Mouse (Mus musculus) liver, embryonic 15.5 days (tissue): ENCODE data around the gene Tcte3. TPM values are rescaled to one million over a fixed set of nuclear protein-coding genes. Genes with fewer than 3 reads are reported as not detected.
"Not testable (repeated sequence)": the region's sequence is repeated elsewhere in the genome, so short reads cannot be mapped to it uniquely, and the experiment has no call there.

Experiments
- ATAC-seq: fragments of 200-750 bp; cut with Nextera tagmentation; 2 replicates; pipeline ENCODE4 v1.8.0; 2017; ENCODE audit warnings: moderate number of reproducible peaks, mild to moderate bottlenecking, moderate library complexity; ENCODE audit not compliant: insufficient read depth
- H3K27ac ChIP-seq: fragments of 300-500 bp; sonication (generic); replicated peaks from 2 replicates; pipeline ENCODE4 v1.5.1; 2015; ENCODE audit warnings: mild to moderate bottlenecking, inconsistent platforms
- H3K27me3 ChIP-seq: fragments of 300-500 bp; sonication (generic); 2 replicates; pipeline ENCODE4 v1.6.1; 2015; ENCODE audit warnings: mild to moderate bottlenecking, inconsistent platforms
- H3K36me3 ChIP-seq: fragments of 300-500 bp; sonication (generic); replicated peaks from 2 replicates; pipeline ENCODE4 v1.6.1; 2015; ENCODE audit warnings: moderate library complexity, mild to moderate bottlenecking, inconsistent platforms
- H3K4me1 ChIP-seq: fragments of 300-500 bp; sonication (generic); replicated peaks from 2 replicates; pipeline ENCODE4 v1.6.1; 2015; ENCODE audit warnings: inconsistent platforms
- H3K4me2 ChIP-seq: fragments of 300-500 bp; sonication (generic); 2 replicates; pipeline ENCODE4 v1.6.1; 2015; ENCODE audit warnings: moderate library complexity, mild to moderate bottlenecking, inconsistent platforms
- H3K4me3 ChIP-seq: fragments of 300-500 bp; sonication (generic); replicated peaks from 2 replicates; pipeline ENCODE4 v1.5.1; 2015; ENCODE audit warnings: mild to moderate bottlenecking, inconsistent platforms
- H3K9ac ChIP-seq: fragments of 300-500 bp; sonication (generic); 2 replicates; pipeline ENCODE4 v1.6.1; 2015; ENCODE audit warnings: moderate library complexity, mild to moderate bottlenecking, inconsistent platforms
- H3K9me3 ChIP-seq: fragments of 300-500 bp; sonication (generic); replicated peaks from 2 replicates; pipeline ENCODE4 v1.6.1; 2016; ENCODE audit warnings: inconsistent platforms
- WGBS: fragments of 180-500 bp; shearing (Covaris S2); methylation state at CpG from one replicate; pipeline ENCODE4 v1.1.7; 2015; ENCODE audit warnings: mixed read lengths; ENCODE audit not compliant: insufficient replicate concordance; 5-methylcytosine and 5-hydroxymethylcytosine counted together
- polyA plus RNA-seq: library from polyadenylated mRNA; unstranded; fragments of >200 nt; fragmentation: Nextera tagmentation; extraction: Ambion mirVana; gene quantifications from 2 replicates; pipeline ENCODE4 v1.2.1, GENCODE M21; 2015

Tcte3 gene
- polyA plus RNA-seq, 1 experiment from 2014 or later, result 2.8 TPM

GRCm38 (mm10) chr17:14992522-14993138, 48.7 kb downstream of the Tcte3 start:
- WGBS, result no CpG with 5 or more reads among the region's 98 CpGs
- not testable (repeated sequence) for H3K4me1 ChIP-seq, H3K9me3 ChIP-seq, H3K4me2 ChIP-seq, H3K9ac ChIP-seq, H3K27ac ChIP-seq, H3K36me3 ChIP-seq, H3K4me3 ChIP-seq, H3K27me3 ChIP-seq
- peak; percentile 74 for ATAC-seq

GRCm38 (mm10) chr17:14990116-14990702, 51.1 kb downstream of the Tcte3 start:
- H3K9me3 ChIP-seq, H3K27ac ChIP-seq: not testable (repeated sequence)
- 87% methylated on average over 4 of the region's 5 CpGs for WGBS

GRCm38 (mm10) chr17:14978362-14979038, 62.8 kb downstream of the Tcte3 start, which contains the start of the genes 9030025P20Rik and Gm3417:
TSS of gene 9030025P20Rik (plus strand) at chr17:14978468.
TSS of gene Gm3417 (minus strand) at chr17:14978790.
- not testable (repeated sequence) for H3K9ac ChIP-seq, H3K27me3 ChIP-seq, H3K4me1 ChIP-seq, H3K27ac ChIP-seq, H3K36me3 ChIP-seq, H3K9me3 ChIP-seq
- peak; percentile 95 for ATAC-seq
- no CpG with 5 or more reads among the region's 60 CpGs for WGBS
- Histone ChIP-seq H3K4me3 (peak within 1 kb of the TSS; percentile 35), H3K4me2 (peak within 1 kb of the TSS; percentile 46; the same call in 1 of the 2 replicates)

More at GRCm38 (mm10) chr17:14990116-14990702, 51.1 kb downstream of the Tcte3 start:
- H3K4me3 ChIP-seq, H3K27me3 ChIP-seq, ATAC-seq, H3K4me2 ChIP-seq, H3K4me1 ChIP-seq, H3K9ac ChIP-seq, H3K36me3 ChIP-seq: not testable (repeated sequence)

GRCm38 (mm10) chr17:14977718-14978361, 63.4 kb downstream of the Tcte3 start:
- Histone ChIP-seq H3K4me2 (peak overlapping the region; percentile 46; the same call in 1 of the 2 replicates), H3K4me3 (peak overlapping the region; percentile 35)
- not testable (repeated sequence) for H3K36me3 ChIP-seq, H3K9ac ChIP-seq, H3K27ac ChIP-seq, H3K9me3 ChIP-seq, ATAC-seq, H3K4me1 ChIP-seq, H3K27me3 ChIP-seq
- WGBS, result 0% methylated on average over 4 of the region's 7 CpGs

Other genes with a start within 250 kb of the Tcte3 start
- gene Wdr27, start 98.3 kb downstream of the Tcte3 start, polyA plus RNA-seq, result 0.98 and 0.99 TPM in 2 replicates
- 11.9 and 12.2 TPM in 2 replicates for gene 1600012H06Rik, start 98.3 kb downstream of the Tcte3 start, polyA plus RNA-seq
- 93.2 and 105 TPM in 2 replicates for gene Phf10, start 80.2 kb downstream of the Tcte3 start, polyA plus RNA-seq
- gene 9030025P20Rik, start 63.0 kb downstream of the Tcte3 start, polyA plus RNA-seq, result 3.7 and 5.1 TPM in 2 replicates
- 0.53 and 0.91 TPM in 2 replicates for gene Gm3417, start 62.7 kb downstream of the Tcte3 start, polyA plus RNA-seq
- 2.5 and 3.4 TPM in 2 replicates for gene Gm3435, start 31.3 kb downstream of the Tcte3 start, polyA plus RNA-seq
- 22.4 and 23.9 TPM in 2 replicates for gene Ermard, start 280 bp downstream of the Tcte3 start, polyA plus RNA-seq
- 1.8 and 3.4 TPM in 2 replicates for gene Gm3448, start within 50 bp of the Tcte3 start, polyA plus RNA-seq